Mouse (Mus musculus): Measurements from ENCODE around the gene Frmd6.

GRCm38 (mm10) chr12:70885576-70885975 lies 60.3 kb downstream of the Frmd6 start:
- TF ChIP-seq POLR2A (IDR thresholded peaks at IDR 0.05; ENCODE audit: borderline replicate concordance, insufficient read depth, low read length) (no peak), CTCF (IDR thresholded peaks at IDR 0.05; ENCODE audit: borderline replicate concordance, insufficient read depth, low read depth, low read length) (no peak)

Measured in cerebellum, adult 2 months (tissue).